Mouse (Mus musculus) cerebellum, adult 2 months (tissue): Measurements from ENCODE around the gene Bpifa1.

Experiments used
- CTCF ChIP-seq: fragments of 200-500 bp; IDR thresholded peaks from 2 replicates; pipeline ENCODE4 v1.5.1; 2011; ENCODE audit warnings: low read depth, mild to moderate bottlenecking, control low read depth, low read length, moderate library complexity, borderline replicate concordance; ENCODE audit not compliant: insufficient read depth
- POLR2A ChIP-seq: fragments of 200-500 bp; IDR thresholded peaks from 2 replicates; pipeline ENCODE4 v1.6.1; 2011; ENCODE audit warnings: low read length, control low read depth, borderline replicate concordance; ENCODE audit not compliant: insufficient read depth

- TF ChIP-seq CTCF (no peak), POLR2A (no peak)
Measured at GRCm38 (mm10) chr2:154097734-154098133, 44.9 kb upstream of the Bpifa1 start.
